Mouse (Mus musculus) yolk sac, embryonic 10.5 days (tissue): ENCODE measurements around the gene Dusp8.

ENCODE experiments used
- DNase-seq: peaks from one replicate; pipeline ENCODE4 v3.0.0-alpha.2; 2017; ENCODE audit warnings: low spot score

The Dusp8 gene

DNA sequence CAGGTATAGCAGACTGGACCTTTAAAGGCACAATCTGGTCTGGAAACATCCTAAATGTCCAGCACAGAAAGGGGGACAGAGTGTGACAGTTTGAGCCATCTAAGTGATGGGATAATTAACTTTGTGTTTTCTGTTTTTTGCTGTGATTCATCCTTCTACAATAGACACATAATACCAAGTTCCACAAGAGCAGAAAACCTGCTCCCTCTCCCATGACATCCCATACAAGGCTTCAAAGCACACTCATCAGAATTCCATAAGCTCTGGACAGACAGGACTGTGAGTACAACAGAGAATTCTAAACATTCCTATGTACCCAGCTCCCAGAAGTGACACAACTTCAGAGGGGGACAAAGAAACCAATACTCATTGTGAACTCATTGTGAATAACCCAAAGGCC, 45.1 kb downstream of the Dusp8 start:
- DNase-seq: no peak

DNA sequence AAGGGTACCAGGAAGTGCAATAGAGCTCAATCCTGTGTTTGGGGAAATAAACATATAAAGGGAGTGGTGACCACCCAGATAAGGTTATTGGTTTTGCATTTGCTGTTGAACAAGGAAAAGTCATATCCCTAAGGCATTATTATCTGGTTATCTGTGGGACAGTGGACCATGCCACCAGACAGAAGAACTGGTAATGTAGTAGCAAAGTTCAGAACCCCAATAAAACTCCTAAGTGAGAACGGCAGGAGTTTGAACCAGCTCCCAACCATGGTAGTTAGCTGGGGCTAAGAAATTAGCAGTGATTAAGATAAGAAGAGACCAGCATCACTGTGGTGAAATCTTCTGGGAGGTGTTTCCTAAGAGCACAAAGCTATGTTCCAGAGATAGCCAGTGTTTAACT, 49.7 kb downstream of the Dusp8 start:
- DNase-seq: no peak

DNA sequence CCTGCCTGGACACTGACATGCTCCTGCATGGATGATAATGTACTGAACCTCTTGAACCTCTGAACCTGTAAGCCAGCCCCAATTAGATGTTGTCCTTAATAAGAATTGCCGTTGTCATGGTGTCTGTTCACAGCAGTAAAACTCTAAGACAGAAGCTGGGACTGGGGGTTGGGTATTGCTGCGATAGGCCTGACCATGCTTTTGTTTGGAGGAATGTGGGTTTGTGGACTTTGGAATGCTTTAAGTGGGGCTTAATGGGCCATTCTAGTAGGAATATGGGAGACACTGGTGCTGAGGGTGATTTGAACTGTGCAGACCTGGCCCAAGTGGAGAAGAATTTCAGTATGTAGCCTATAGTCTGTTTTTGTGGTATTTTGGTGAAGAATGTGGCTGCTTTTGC, 50.3 kb downstream of the Dusp8 start:
- peak; percentile 9 for DNase-seq

DNA sequence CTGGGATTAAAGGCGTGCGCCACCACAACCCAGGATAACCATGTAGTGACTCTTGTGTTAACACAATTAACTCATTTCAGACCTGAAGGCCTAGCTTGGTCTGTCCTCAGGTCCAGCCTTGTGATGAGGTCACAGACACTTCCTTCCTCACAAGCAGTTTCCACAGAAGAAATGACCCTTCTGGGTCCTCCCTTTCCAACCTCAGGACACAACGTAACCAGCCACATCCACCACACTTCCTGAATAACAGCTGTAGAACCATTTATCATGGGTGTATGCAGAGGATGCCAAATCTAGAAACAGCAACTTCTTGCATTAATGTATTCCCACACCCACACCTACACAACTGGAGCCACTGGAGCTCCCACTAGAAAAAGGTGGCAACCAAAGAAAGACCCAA, 54.9 kb downstream of the Dusp8 start:
- DNase-seq: no peak

DNA sequence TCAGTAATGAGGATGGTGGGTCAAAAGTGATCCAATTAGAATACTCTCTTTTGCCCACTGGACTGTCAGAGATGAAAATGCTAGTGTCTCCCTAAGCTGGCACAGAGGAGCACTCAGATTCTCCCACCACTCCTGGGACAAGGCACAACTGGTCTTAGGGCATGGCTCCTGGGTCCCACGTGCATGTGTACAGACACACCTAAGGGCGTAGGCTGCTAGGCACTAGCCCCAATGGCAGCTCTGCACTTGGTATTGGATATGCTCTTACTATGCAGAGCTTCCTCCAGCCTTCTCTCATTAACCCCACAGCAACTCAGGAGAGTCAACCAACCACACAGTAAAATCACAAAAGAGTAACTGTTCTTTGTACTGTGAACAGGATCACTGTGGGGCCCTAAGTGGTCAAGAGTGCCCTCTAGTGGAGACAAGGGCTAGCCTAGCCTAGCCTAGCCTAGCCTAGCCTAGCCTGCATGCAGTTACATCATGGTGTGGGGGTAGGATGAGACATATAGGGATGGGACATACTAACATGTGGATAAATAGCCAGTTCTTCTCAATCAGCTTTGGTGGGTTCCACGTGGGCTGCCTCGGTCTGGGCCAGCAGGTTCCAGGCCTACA, 58.0 kb downstream of the Dusp8 start:
- peak; percentile 11 for DNase-seq

DNA sequence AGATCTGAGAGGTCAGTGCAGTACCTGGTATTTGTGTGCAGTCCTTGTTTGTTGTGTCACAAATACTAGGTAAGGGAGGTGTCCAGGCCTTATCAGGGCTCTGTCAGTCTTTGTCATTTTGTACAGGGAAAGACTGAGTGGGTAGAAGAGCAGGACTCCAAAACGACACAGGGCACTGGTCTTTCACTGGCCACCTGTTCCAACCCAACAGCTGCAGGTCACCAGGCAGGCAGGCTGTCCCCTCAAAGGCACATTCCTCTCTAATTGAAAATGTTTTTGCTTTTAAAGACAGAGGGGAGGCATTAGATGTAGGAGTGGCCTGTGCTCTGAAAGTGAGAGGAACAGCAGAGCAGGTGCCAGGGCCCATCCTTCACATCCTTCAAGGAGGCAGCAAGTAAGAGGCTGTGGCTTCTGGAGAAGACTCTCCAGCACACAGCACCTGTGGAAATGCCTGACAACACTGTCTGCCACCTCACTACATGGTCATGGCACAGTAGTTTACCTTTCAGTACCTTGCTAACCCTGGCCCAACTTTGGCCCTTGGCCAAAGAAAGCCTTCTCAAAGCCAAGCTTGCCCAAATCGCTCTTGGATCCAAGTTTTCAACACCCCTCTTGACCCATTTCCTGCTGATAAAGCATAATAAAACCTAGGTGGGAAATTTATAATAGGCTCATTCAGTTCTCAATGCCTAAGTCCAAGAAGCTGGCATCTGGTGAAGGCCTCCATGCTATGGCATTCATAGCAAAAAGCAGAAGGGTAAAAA, 60.4 kb downstream of the Dusp8 start:
- no peak for DNase-seq

DNA sequence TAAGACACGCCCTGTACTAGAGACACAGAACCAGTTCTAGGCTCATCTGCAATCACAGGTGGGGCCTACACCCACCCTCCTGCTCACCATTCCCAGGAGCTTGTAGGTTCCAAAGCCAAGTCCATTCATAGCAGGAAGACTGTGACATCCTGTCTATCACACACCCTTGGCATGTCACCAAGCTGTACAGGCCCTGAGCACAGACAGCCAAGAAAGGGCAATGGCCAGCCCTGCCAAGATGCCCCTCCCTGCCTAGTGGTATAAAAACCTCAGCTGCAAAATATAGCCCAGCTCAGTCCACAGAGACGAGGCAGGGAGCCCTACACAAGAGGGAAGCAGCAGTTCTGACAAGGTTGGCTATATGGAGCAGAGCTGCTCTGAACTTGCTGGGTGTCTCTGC, 61.4 kb downstream of the Dusp8 start:
- no peak for DNase-seq

DNA sequence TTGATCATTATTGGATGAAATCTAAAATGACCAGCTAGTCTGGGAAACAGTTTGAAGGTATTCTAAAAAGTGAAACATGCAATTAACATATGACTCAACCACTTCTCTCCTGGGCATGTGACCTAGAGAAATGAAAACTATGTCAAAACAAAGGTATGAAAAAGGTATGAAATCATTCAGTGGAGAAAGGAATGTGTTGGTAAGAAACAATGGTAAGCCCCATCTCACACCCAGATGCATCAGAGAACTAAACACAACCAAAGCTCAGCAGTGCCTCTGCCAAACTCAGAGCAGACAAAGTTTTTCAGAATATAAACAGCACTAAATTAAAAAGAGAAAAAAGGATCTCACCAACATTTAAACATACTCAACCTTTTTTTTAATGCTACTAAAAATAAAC, 65.6 kb downstream of the Dusp8 start:
- no peak for DNase-seq
